Mouse (Mus musculus) heart, adult 10 weeks (tissue): ENCODE measurements around the gene Olfr159. TPM values are rescaled to one million over a fixed set of nuclear protein-coding genes. Genes with fewer than 3 reads are reported as not detected.

Source experiments
- polyA plus RNA-seq: library from polyadenylated mRNA; stranded (reverse); fragments of 350-450 nt; fragmentation: Illumina TruSeq; extraction: RNeasy Lipid Tissue Mini Kit (QIAGEN cat#74804); gene quantifications from one replicate; pipeline ENCODE4 v1.2.3, GENCODE M21; 2014; ENCODE audit warnings: low read depth, low replicate concordance

Gene Olfr159
- polyA plus RNA-seq = not detected

DNA sequence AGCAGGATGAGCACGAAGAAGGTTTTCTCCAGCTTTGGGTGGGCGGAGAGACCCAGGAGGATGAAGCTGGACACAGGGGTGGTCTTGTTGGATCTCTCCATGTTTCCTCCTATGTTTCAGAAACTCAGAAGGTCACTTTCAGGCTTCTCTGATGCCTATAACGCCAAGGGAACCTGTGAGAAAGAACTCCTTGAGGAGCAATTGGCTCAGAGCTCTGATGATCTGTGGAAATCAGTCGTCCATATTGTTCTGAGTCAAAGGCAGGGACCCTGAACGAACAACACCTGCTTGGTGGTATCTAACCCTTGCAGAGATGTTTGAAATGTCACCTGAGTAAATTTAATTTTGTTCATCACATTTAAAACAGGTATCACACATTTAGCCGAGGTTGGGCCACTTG lies at the start of gene Olfr159:
Olfr159 (minus strand) TSS at position 101 of the 400 bp plus-strand sequence.

GRCm38 (mm10) chr4:43729794-43730550 lies 40.8 kb downstream of the Olfr159 start, which contains the start of gene Spaar:
TSS of gene Spaar (plus strand) at chr4:43730034.

DNA sequence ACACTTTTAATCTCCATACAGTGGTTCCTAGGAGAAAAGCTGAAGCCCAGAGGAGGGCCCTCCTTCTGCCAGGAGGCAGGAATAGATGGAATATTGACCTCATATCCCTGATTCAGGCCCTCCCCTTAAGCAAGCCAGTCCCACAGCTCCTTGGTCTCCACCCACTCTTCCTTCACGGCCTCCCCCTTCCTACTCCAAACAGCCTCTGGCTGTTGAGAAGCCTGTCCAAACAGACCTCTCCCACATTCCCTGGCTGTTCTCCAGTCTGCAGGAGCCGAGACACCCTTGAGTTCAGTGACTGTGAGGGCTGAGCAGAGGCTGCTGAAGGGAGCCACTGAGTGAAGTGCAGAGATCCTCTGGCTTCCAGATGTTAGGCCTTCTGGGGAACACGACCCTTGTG lies 43.8 kb downstream of the Olfr159 start, which contains the start of gene Hrct1:
Hrct1 (plus strand) TSS at position 194 of the 400 bp plus-strand sequence.

Other genes starting within 250 kb of the Olfr159 start
- 82.5 TPM for gene Tpm2, start 247.2 kb downstream of the Olfr159 start, polyA plus RNA-seq
- gene Creb3, start 208.7 kb downstream of the Olfr159 start, polyA plus RNA-seq = 32.4 TPM
- 51.7 TPM for gene Tln1, start 208.3 kb downstream of the Olfr159 start, polyA plus RNA-seq
- gene Rgp1, start 192.3 kb downstream of the Olfr159 start, polyA plus RNA-seq = 28.1 TPM
- 17.7 TPM for gene Gba2, start 192.1 kb downstream of the Olfr159 start, polyA plus RNA-seq
- gene Msmp, start 186.5 kb downstream of the Olfr159 start, polyA plus RNA-seq = not detected
- gene Npr2, start 139.1 kb downstream of the Olfr159 start, polyA plus RNA-seq = 50.9 TPM
- gene Spag8, start 117.4 kb downstream of the Olfr159 start, polyA plus RNA-seq = not detected
- 196 TPM for gene Hint2, start 114.5 kb downstream of the Olfr159 start, polyA plus RNA-seq
- gene Tmem8b, start 102.0 kb downstream of the Olfr159 start, polyA plus RNA-seq = 18.3 TPM
- 0.42 TPM for gene Fam221b, start 101.9 kb downstream of the Olfr159 start, polyA plus RNA-seq
- gene Olfr70, start 70.2 kb downstream of the Olfr159 start, polyA plus RNA-seq = not detected
- gene Olfr71, start 60.8 kb downstream of the Olfr159 start, polyA plus RNA-seq = not detected
- 6.5 TPM for gene Hrct1, start 43.8 kb downstream of the Olfr159 start, polyA plus RNA-seq
- gene Spaar, start 41.0 kb downstream of the Olfr159 start, polyA plus RNA-seq = 5.6 TPM
- not detected for gene Olfr156, start 52.9 kb upstream of the Olfr159 start, polyA plus RNA-seq
- gene Olfr157, start 69.2 kb upstream of the Olfr159 start, polyA plus RNA-seq = not detected
- gene Olfr155, start 80.6 kb upstream of the Olfr159 start, polyA plus RNA-seq = not detected
- gene Reck, start 104.5 kb upstream of the Olfr159 start, polyA plus RNA-seq = 5.3 TPM
- 7.7 TPM for gene Glipr2, start 186.4 kb upstream of the Olfr159 start, polyA plus RNA-seq
- gene Ccin, start 212.5 kb upstream of the Olfr159 start, polyA plus RNA-seq = not detected
- gene Clta, start 233.4 kb upstream of the Olfr159 start, polyA plus RNA-seq = 94.8 TPM